Mouse (Mus musculus): ENCODE measurements around the gene Gm20517. TPM values are rescaled to one million over a fixed set of nuclear protein-coding genes. Genes with fewer than 3 reads are reported as not detected.

Gene Gm20517
- total RNA-seq, 4 experiments from 2014 or later: 3.5 to 6.0 (median 5.1) TPM

DNA sequence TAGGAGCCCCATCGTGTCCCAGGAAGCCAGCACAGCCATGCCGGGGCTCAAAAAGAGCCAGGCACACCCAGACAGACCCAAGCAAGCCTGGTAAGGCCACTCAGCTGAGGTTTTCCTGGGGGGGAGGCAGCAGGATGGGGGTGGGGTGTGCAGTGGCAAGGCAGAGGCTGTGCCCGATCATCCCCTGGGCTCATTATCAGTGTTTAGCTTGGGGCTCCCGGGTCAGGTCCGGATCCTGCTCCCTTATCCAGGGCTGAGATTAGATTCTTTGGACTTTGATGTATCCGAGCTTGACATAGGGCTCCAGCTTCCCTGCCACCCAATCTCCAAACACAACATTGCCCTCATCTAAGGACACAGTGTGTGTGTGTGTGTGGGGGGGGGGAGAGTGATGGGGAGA is 100.5 kb downstream of the Gm20517 start:
- no peak for DNase-seq

DNA sequence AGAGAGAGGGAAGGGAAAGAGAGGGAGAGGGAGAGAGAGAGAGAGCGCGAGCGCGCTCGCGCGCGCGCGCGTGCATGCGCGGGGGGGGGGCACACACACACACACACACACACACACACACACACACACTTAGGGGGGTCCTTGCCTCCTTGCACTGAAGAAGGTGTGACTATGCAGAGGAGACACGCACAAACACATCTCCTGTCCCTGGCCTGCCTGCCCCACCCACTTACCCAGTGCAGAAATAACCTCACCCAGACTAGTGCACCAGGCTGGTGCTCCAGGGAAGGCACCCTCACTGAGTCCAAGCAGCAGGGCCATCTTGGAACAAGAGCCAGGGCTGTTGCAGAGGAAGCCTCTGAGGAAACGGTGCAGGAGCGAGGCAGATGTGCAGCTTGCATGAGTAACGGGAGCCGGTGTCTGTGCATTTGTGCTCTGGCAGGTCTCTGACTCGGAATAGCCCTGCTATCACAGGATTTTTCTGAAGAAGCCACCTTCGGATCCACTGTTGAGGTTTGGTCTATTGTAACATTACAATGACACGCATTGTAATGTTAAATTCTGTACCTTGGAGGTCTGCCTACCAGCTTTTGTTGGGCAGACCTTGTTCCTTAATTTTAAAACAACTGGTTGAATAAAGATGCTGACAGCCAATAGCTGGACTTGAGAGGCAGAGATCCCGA is 101.6 kb downstream of the Gm20517 start:
- DNase-seq: no peak

DNA sequence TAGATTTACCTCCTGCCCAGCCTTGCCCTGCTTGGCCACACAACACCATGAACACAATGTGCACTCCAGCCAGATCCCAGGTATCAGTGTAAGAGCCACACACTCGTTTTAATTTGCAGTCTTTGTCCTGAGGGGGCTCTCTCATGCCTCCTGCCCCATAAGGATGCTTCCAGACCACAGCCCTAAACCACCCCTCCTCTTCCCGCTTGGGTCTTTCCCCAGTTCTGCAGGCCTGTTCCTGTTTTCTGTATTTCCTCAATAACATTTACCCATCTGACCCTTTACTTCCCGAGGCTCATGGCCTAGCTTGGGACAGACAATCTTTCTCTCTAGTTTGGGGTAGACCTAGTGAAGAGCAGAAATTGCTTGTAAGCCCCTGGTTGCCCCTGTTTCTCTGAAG is 103.6 kb downstream of the Gm20517 start:
- DNase-seq: no peak

DNA sequence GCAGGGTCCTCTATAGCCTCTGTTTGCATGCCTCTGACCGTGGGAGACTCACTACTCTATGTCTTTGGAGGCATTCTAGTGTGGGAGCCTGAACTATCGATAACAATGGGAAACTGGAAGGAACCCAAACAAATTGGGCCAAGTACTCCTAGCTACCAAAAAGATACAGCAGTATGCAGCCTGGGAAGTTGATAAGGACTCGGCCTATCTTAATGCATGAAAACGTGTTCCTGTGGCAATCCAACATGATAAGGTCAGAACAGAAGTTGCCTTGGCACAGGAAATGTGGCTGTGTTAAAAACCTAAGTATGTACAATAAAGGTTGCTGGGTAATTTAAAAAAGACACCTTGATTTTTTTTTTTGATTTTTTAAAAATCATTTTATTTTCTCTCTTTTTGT is 109.8 kb downstream of the Gm20517 start:
- no peak for DNase-seq

DNA sequence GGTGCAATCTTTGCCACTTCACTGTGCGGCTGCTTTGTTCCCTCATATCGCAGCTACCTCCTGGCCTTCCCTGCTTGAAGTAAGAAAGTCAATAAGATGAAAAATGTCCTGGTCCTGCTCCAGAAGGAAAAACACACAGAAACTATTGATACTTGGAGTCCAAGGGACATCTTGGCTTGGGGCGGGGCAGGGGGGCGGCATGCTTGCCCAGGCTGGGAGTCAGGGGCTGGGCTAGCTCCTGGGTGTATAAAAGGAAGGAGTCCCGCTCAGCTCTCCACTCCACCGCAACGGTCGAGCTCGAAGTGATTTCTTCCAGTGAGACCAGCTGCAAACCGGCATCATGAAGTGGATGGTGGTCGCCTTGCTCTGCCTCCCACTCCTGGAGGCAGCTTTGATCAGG is 115.2 kb downstream of the Gm20517 start, which contains the start of gene Pgc:
Pgc (plus strand) TSS at position 277 of the 400 bp plus-strand sequence.
- DNase-seq: no peak

DNA sequence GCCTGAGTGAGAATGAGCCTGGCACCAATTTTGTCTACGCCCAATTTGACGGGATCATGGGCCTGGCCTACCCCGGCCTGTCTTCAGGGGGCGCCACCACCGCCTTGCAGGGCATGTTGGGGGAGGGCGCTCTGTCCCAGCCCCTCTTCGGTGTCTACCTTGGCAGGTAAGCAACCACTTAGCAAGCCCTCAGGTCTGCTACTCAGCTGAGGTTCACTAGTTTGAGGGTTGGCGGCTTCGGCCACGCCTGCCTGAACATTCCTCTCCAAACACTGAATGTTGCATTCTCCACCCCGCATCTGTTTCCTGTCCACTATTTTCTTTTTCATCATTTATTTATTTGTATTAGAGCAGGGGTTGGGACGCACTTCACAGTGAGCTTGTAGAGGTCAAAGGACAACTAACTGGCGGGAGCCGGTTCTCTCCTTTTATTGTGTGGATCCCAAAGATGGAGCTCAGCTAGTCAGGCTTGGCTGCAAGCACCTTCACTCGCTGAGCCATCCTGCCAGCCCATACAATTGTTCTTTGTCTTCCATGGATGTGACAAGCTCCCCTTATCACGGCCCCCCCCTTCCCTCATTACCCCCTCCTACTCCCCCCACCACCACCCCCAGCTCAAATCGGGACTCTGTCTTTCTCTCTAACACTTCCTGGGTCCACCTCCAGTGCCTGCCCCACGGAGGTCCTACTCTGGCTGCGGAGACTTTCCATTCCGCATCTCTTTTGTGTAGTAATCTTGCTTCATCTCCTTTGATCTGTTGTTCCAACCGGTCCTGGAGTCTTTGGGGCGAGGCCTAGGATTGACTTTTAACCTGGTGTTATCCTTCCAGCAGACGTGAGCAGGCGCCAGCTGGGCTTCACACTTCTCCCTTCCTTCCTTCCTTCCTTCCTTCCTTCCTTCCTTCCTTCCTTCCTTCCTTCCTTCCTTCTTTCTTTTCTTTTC is 119.5 kb downstream of the Gm20517 start:
- DNase-seq: no peak

Other genes with a start within 250 kb of the Gm20517 start
- gene Mrps10, start 242.7 kb upstream of the Gm20517 start, total RNA-seq (2022): 10 to 100 TPM; 46.1 to 54.7 (median 50.0) TPM
- 1 to 10 TPM; 1.6 to 2.9 (median 2.1) TPM for gene Guca1b, start 226.2 kb upstream of the Gm20517 start, total RNA-seq (2022)
- gene Guca1a, start 211.0 kb upstream of the Gm20517 start, total RNA-seq (2022): 1 to 10 TPM; 3.0 to 4.5 (median 3.4) TPM
- 1 to 10 TPM in 2 of 4 experiments, under 1 TPM in 2; 0.83 to 1.2 (median 0.99) TPM for gene AI661453, start 175.0 kb upstream of the Gm20517 start, total RNA-seq (2022)
- under 1 TPM in 2 of 4 experiments, not detected in 2; 0.17 to 0.35 TPM for gene 1700001C19Rik, start 174.2 kb upstream of the Gm20517 start, total RNA-seq (2022)
- gene Taf8, start 109.3 kb upstream of the Gm20517 start, total RNA-seq (2022): 10 to 100 TPM; 22.8 to 29.9 (median 25.9) TPM
- gene Ccnd3, start 106.5 kb upstream of the Gm20517 start, total RNA-seq (2022): 100 to 1,000 TPM; 350 to 623 (median 446) TPM
- gene Bysl, start 97 bp upstream of the Gm20517 start, total RNA-seq (2022): 10 to 100 TPM; 17.0 to 18.6 (median 17.9) TPM
- gene Med20, start within 50 bp of the Gm20517 start, total RNA-seq (2022): 10 to 100 TPM; 42.6 to 53.7 (median 48.3) TPM
- 10 to 100 TPM in 1 of 4 experiments, 1 to 10 TPM in 3; 4.1 to 11.1 (median 6.8) TPM for gene Usp49, start 19.1 kb downstream of the Gm20517 start, total RNA-seq (2022)
- gene Tomm6, start 76.8 kb downstream of the Gm20517 start, total RNA-seq (2022): 100 to 1,000 TPM; 166 to 270 (median 207) TPM
- gene Frs3, start 77.4 kb downstream of the Gm20517 start, total RNA-seq (2022): 10 to 100 TPM in 1 of 4 experiments, 1 to 10 TPM in 3; 3.9 to 10.5 (median 8.6) TPM
- 1 to 10 TPM in 3 of 4 experiments, under 1 TPM in 1; 0.67 to 2.2 (median 1.8) TPM for gene Gm21981, start 82.9 kb downstream of the Gm20517 start, total RNA-seq (2022)
- 1 to 10 TPM; 2.4 to 4.5 (median 3.1) TPM for gene Prickle4, start 83.1 kb downstream of the Gm20517 start, total RNA-seq (2022)
- gene Pgc, start 115.3 kb downstream of the Gm20517 start, total RNA-seq (2022): not detected
- gene Tfeb, start 125.4 kb downstream of the Gm20517 start, total RNA-seq (2022): 10 to 100 TPM; 17.3 to 32.1 (median 24.2) TPM
- 1 to 10 TPM; 1.2 to 3.3 (median 1.6) TPM for gene Mdfi, start 223.1 kb downstream of the Gm20517 start, total RNA-seq (2022)

All from adrenal gland, adult 8-10 months (tissue).